Mouse (Mus musculus) stomach, adult 2 months (tissue): ENCODE results near the gene Mul1. TPM values are rescaled to one million over a fixed set of nuclear protein-coding genes. Genes with fewer than 3 reads are reported as not detected.

ENCODE experiments used
- polyA plus RNA-seq: library from polyadenylated mRNA; depleted of rRNA; stranded (reverse); fragments of >200 nt; gene quantifications from 2 replicates; pipeline ENCODE4 v1.2.3, GENCODE M21; 2012; rRNA removed

The Mul1 gene
- polyA plus RNA-seq, result 10.4 and 11.7 TPM in 2 replicates

DNA sequence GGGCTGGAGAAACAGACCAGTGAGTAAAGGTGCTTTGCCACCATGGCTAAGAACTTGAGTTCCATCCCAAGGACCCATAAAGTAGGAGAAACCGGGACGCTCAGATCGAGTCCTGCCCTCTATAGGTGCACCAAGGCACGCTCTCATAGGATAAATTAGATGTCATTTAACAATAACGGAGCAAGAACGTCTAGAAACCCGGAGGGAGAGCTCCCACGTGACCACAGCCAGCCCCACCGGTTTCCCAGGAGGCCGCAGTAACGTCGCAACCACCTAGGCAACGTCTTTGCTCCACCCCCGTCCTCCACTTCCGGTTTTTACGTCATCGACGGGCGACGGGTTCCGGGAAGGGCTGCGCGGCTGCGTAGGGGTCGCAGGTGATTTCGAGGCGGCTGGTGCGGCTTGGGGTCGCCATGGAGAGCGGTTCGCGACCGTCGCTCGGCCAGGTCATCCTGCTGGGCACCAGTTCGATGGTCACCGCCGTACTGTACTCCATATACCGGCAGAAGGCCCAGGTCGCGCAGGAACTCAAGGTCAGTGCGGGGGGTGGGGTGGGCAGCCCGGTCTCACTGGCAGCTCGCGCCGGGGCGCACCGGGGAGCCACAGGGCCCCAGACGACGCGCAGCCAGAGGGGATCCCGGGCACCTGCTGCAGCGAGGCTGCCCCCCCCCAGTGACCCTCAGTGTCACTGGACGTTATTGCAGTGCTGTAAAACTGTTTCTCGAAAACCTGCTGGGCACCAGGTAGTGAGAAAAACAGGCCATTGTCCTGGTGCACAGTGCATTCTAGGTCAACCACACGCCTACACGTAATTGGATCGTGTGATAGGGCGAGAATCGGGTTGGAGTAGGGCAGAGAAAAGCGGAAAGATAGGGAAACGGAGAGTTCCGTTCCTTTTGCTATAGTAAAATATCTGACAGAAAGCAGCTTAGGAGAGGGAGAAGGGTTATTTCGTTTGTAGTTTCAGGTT is at the start of gene Mul1:
Gene Mul1, plus strand, starts transcription at position 325 of the 970 bp plus-strand sequence.

DNA sequence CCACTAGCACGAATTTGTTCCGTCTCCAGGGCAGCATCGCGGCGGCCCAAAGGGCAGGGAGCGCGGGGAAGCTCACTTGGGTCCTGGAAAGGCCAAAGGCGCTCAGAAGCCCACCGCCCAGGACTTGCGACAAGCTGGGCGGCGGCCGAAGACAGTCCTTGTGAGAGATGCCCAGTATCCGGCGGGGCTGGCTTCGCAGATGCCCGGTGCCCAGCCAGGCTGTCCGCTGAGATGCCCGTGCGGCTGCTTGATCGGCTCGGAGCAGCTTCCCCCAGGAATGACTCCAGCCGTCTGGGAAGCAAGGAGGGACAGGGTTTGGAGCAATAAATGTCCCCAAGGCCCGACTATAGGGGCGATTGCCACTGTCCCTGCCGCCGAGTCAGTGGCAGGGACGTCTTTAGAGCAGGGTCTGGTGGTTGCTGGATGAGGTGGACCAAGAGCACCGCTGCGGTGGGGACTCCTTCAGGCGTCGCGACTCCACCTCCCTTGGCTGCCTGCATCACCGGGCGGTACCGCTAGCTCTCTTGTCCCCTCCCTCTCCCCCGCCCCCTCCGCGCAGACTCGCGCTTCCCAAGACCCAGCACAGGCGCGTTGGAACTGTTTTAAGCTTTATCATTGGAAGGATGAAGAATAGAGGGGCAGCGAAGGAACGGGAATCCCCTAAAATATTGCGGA is 38.4 kb upstream of the Mul1 start, which contains the start of gene Fam43b:
Gene Fam43b, minus strand, starts transcription at position 558 of the 675 bp plus-strand sequence.

DNA sequence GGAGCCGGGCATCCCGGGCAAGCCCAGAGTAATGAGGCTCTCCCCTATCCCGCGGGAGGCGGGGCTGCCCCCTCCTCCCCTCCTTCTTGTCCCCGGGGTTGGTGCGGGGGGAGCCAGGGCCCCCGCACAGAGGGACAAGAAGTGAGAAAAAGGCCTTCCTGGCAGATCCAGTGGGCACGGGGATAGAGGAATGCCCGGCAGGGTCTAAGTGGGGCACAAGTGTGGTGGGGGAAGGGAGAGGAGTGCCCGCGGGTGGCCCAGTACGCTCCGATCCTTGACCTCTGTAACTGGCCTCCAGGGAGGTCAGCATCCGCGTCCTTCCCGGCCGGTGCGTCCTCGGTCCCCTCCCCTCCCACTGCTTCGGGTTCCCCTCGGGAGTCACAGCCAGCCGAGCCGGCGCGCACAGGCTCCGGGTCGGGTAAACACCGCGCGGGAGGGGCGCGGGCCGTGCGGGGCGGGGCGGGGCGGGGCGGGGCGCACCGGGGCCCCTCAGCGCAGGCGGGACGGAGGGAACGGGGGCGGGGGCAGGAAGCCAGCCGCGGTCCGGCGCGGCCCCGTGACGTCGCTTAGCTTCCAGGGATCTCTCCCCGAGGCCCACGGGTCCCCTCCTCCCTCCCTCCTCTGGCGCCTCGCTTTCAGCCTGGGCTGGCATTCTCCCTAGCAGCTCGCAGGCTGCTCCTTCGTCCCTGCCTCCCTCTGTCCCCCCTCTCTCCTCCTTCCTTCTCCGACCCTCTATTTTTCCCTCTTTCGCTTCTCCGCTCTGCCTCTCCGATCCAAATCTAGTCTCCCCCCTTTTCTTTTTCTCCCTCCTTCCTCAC is 19.5 kb downstream of the Mul1 start, which contains the start of gene Camk2n1:
Gene Camk2n1, plus strand, starts transcription at position 562 of the 818 bp plus-strand sequence.

Other genes with a start within 250 kb of the Mul1 start
- gene Hp1bp3, start 218.4 kb upstream of the Mul1 start, polyA plus RNA-seq, result 11.4 and 14.1 TPM in 2 replicates
- 0.38 and 0.77 TPM in 2 replicates for gene Sh2d5, start 184.3 kb upstream of the Mul1 start, polyA plus RNA-seq
- 0.26 and 0.33 TPM in 2 replicates for gene Kif17, start 184.2 kb upstream of the Mul1 start, polyA plus RNA-seq
- 166 and 268 TPM in 2 replicates for gene Ddost, start 129.9 kb upstream of the Mul1 start, polyA plus RNA-seq
- 45.8 and 66.3 TPM in 2 replicates for gene Pink1, start 108.4 kb upstream of the Mul1 start, polyA plus RNA-seq
- 4.8 and 8.4 TPM in 2 replicates for gene Cda, start 66.7 kb upstream of the Mul1 start, polyA plus RNA-seq
- gene Fam43b, start 38.1 kb upstream of the Mul1 start, polyA plus RNA-seq, result 0.10 TPM in 1 of 2 replicates, not detected in the other
- 13.0 and 22.3 TPM in 2 replicates for gene Camk2n1, start 19.6 kb downstream of the Mul1 start, polyA plus RNA-seq
- gene Vwa5b1, start 201.2 kb downstream of the Mul1 start, polyA plus RNA-seq, result 0.02 and 0.03 TPM in 2 replicates